9 mouse cellular contexts compared by ENCODE assay signal in the genomic region with DNA sequence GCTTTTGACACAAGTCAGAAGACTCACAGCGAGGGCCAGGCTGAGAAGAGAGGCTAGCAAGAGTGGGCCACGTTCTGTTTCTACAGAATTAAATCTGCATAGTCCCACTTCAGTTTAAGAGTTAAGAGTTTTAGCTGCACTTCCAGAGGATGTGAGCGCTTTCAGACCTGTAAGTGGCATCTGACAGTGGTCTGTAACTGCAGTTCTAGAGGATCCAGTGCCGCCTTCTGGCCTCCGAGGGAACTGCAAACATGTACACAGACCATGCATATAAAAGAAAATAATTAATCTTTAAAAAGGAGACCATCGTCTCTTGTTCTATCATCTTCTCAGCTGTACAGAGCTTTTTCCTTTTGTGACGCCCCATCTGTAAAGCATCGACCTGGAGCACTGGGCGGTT. TPM values are rescaled to one million over a fixed set of nuclear protein-coding genes. Genes with fewer than 3 reads are reported as not detected.
A peak's percentile ranks its signal among the peaks of the same experiment; 100 is the strongest.
DNase-seq lines count a peak whose midpoint lies in the region; ATAC-seq and TF ChIP-seq lines count a peak whose summit lies in the region.
"Had no signal": no experiment of that assay in that cellular context is flagged by ENCODE, and none has a peak within 500 bp of the region (broad histone marks: within the 10 kb centered on the region; RNA-seq: fewer than 3 reads in every experiment).

No protein-coding gene starts in this region.

- no peaks in the 10 kb centered on the region for H3K4me1 ChIP-seq in kidney, embryonic 15.5 days
- H3K4me1 ChIP-seq in CH12.LX (ENCODE audit: control insufficient read depth in 1 of 2, insufficient read depth in 2 of 2), result no peaks in the 10 kb centered on the region
- no peaks in the 10 kb centered on the region for H3K4me1 ChIP-seq in forebrain, embryonic 11.5 days (replicated peaks; ENCODE audit: control insufficient read depth, insufficient read depth, low read length)
- no peaks in the 10 kb centered on the region for H3K4me1 ChIP-seq in lung, embryonic 14.5 days (ENCODE audit: insufficient read depth)
- H3K4me1 ChIP-seq: embryonic facial prominence, embryonic 13.5 days had no signal

- WGBS in kidney, embryonic 15.5 days, result 36% methylated on average over 9 of the region's 9 CpGs
- 38% methylated on average over 9 of the region's 9 CpGs for WGBS in forebrain, embryonic 11.5 days
- 26% methylated on average over 9 of the region's 9 CpGs for WGBS in lung, embryonic 14.5 days

- H3K27me3 ChIP-seq in kidney, embryonic 15.5 days, result peaks cover 7% of the 10 kb centered on the region; the same call in 1 of the 2 replicates
- peaks cover 3% of the 10 kb centered on the region for H3K27me3 ChIP-seq in CH12.LX (replicated peaks)
- H3K27me3 ChIP-seq in forebrain, embryonic 11.5 days (ENCODE audit: control insufficient read depth, insufficient read depth, low read length), result no peaks in the 10 kb centered on the region
- no peaks in the 10 kb centered on the region for H3K27me3 ChIP-seq in lung, embryonic 14.5 days (ENCODE audit: insufficient read depth, low read length)

- peak; percentile 78 to 84 for TF ChIP-seq CTCF in CH12.LX (conservative IDR thresholded peaks at IDR 0.05 in 1 of 2, IDR thresholded peaks at IDR 0.05 in 1 of 2; ENCODE audit: low read depth in 2 of 2, low read length in 2 of 2)
- peak; percentile 79 for TF ChIP-seq CTCF in lung, embryonic 14.5 days (IDR thresholded peaks at IDR 0.05; ENCODE audit: low read depth)

- H3K9me3 ChIP-seq in kidney, embryonic 15.5 days (replicated peaks), result no peaks in the 10 kb centered on the region
- H3K9me3 ChIP-seq in CH12.LX (replicated peaks; ENCODE audit: low read length), result no peaks in the 10 kb centered on the region
- no peaks in the 10 kb centered on the region for H3K9me3 ChIP-seq in forebrain, embryonic 11.5 days (ENCODE audit: control insufficient read depth, low read length)
- H3K9me3 ChIP-seq in lung, embryonic 14.5 days (ENCODE audit: low read depth, low read length), result no peaks in the 10 kb centered on the region
- H3K9me3 ChIP-seq: embryonic facial prominence, embryonic 13.5 days had no signal

- no peak for ATAC-seq in kidney, embryonic 15.5 days (replicated peaks; ENCODE audit: low FRiP score)
- ATAC-seq in forebrain, embryonic 11.5 days (replicated peaks; ENCODE audit: low FRiP score), result 0 out of 2 replicates have a peak, but pooled peaks have one; percentile 51
- ATAC-seq in lung, embryonic 14.5 days (ENCODE audit: insufficient read depth), result no peak

- no peak overlapping the region for H3K4me2 ChIP-seq in kidney, embryonic 15.5 days
- no peak overlapping the region for H3K4me2 ChIP-seq in CH12.LX (ENCODE audit: insufficient read depth, low read depth, poor library complexity, severe bottlenecking)
- no peak overlapping the region for H3K4me2 ChIP-seq in forebrain, embryonic 11.5 days (ENCODE audit: low read depth, low read length, severe bottlenecking)
- H3K4me2 ChIP-seq in lung, embryonic 14.5 days, result no peak overlapping the region
- H3K4me2 ChIP-seq: embryonic facial prominence, embryonic 13.5 days had no signal

- DNase-seq in kidney, adult 18-20 months, result peak; percentile 52
- DNase-seq in CH12.LX (ENCODE audit: extremely low read depth), result peak; percentile 55
- DNase-seq in adrenal gland, postnatal 14 days, result peak; percentile 62
- DNase-seq in forebrain, embryonic 11.5 days (ENCODE audit: low spot score), result peak; percentile 77
- DNase-seq in lung, embryonic 14.5 days, result peak; percentile 76
- DNase-seq in thymus, postnatal 36 days, result peak; percentile 30 to 39
- DNase-seq in urinary bladder, postnatal 10 days (ENCODE audit: low spot score), result no peak

- dilution Hi-C loops in CH12.LX (cut with MboI; ENCODE audit: extremely low pct_ligation_motif_present, extremely low pct_unique_long_range_greater_than_20kb, low sequenced_read_pairs), result no loop called here

- TF ChIP-seq POLR2A in CH12.LX (IDR thresholded peaks at IDR 0.05; ENCODE audit: low read depth, low read length), result no peak

- H3K79me2 ChIP-seq in CH12.LX (replicated peaks; ENCODE audit: control insufficient read depth, extremely low read depth, insufficient read depth, poor library complexity, severe bottlenecking), result no peaks in the 10 kb centered on the region

- no peaks in the 10 kb centered on the region for H3K36me3 ChIP-seq in kidney, embryonic 15.5 days
- H3K36me3 ChIP-seq in CH12.LX (replicated peaks in 1 of 2; ENCODE audit: control insufficient read depth in 1 of 2, insufficient read depth in 1 of 2, low read length in 1 of 2), result no peaks in the 10 kb centered on the region
- no peaks in the 10 kb centered on the region for H3K36me3 ChIP-seq in forebrain, embryonic 11.5 days (ENCODE audit: control insufficient read depth, insufficient read depth, low read length)
- H3K36me3 ChIP-seq in lung, embryonic 14.5 days (ENCODE audit: insufficient read depth), result no peaks in the 10 kb centered on the region
- H3K36me3 ChIP-seq: embryonic facial prominence, embryonic 13.5 days had no signal

- in situ Hi-C loops in CH12.LX (cut with MboI; ENCODE audit: low pct_ligation_motif_present, low pct_unique_long_range_greater_than_20kb, low sequenced_read_pairs), result loop anchor here (10.0 kb wide), 1 partner anchor 100 kb away; no protein-coding TSS in a partner anchor

- TF ChIP-seq EP300 in CH12.LX (IDR thresholded peaks at IDR 0.05; ENCODE audit: low read length), result no peak

- peak; percentile 76 for TF ChIP-seq RAD21 in CH12.LX (IDR thresholded peaks at IDR 0.05; ENCODE audit: low read depth, low read length)

- H3K4me3 ChIP-seq in kidney, embryonic 15.5 days (replicated peaks), result no peak overlapping the region
- H3K4me3 ChIP-seq in CH12.LX (replicated peaks in 1 of 3; ENCODE audit: low read depth in 2 of 3, low read length in 2 of 3, poor library complexity in 1 of 3), result no peak overlapping the region
- no peak overlapping the region for H3K4me3 ChIP-seq in forebrain, embryonic 11.5 days (ENCODE audit: low read depth, low read length)
- H3K4me3 ChIP-seq in lung, embryonic 14.5 days (ENCODE audit: low read depth, low read length), result no peak overlapping the region
- H3K4me3 ChIP-seq: embryonic facial prominence, embryonic 13.5 days had no signal

- H3K27ac ChIP-seq in kidney, embryonic 15.5 days, result no peak overlapping the region
- no peak overlapping the region for H3K27ac ChIP-seq in CH12.LX (ENCODE audit: insufficient read depth, low read depth)
- H3K27ac ChIP-seq in forebrain, embryonic 11.5 days (ENCODE audit: low read depth, low read length), result no peak overlapping the region
- H3K27ac ChIP-seq in lung, embryonic 14.5 days (ENCODE audit: low read depth), result no peak overlapping the region
- H3K27ac ChIP-seq: embryonic facial prominence, embryonic 13.5 days had no signal

- no peak overlapping the region for H3K9ac ChIP-seq in kidney, embryonic 15.5 days
- no peak overlapping the region for H3K9ac ChIP-seq in CH12.LX (ENCODE audit: insufficient read depth, low read depth)
- H3K9ac ChIP-seq in forebrain, embryonic 11.5 days (ENCODE audit: low read length), result no peak overlapping the region
- no peak overlapping the region for H3K9ac ChIP-seq in lung, embryonic 14.5 days
- H3K9ac ChIP-seq: embryonic facial prominence, embryonic 13.5 days had no signal

TF ChIP-seq in CH12.LX, 34 proteins besides CTCF, POLR2A, EP300 and RAD21:
- TF ChIP-seq JUN (IDR thresholded peaks at IDR 0.05; ENCODE audit: insufficient read depth, low read depth, low read length) (no peak), PAX5 (IDR thresholded peaks at IDR 0.05; ENCODE audit: low read length) (no peak), SMC3 (IDR thresholded peaks at IDR 0.05; ENCODE audit: low read depth, low read length) (peak; percentile 89), NELFE (IDR thresholded peaks at IDR 0.05; ENCODE audit: low read depth, low read length) (peak; percentile 21; the same call in 1 of the 2 replicates), TBP (conservative IDR thresholded peaks at IDR 0.05; ENCODE audit: low read depth, low read length) (no peak)

RNA-seq across cellular contexts. Expression of gene Elmod1, which starts 9.8 kb away (rescaled TPM):
- 0.53 and 0.62 TPM in 2 replicates for polyA plus RNA-seq in kidney, embryonic 15.5 days (2015; fragmentation: Nextera tagmentation; extraction: Ambion mirVana)
- total RNA-seq in CH12.LX (2012; rRNA removed) (not detected in 2 replicates), CH12.LX (2014; rRNA removed) (not detected in 2 replicates)
- polyA plus RNA-seq in CH12.LX (2012; ENCODE audit: insufficient read length, low read depth), result not detected in 2 replicates
- 3.8 and 3.9 TPM in 2 replicates for total RNA-seq in adrenal gland, postnatal 14 days (2021)
- polyA plus RNA-seq in forebrain, embryonic 11.5 days (2014; fragmentation: Nextera tagmentation; extraction: Ambion mirVana), result 2.8 and 2.9 TPM in 2 replicates
- polyA plus RNA-seq in lung, embryonic 14.5 days (2014; fragmentation: Nextera tagmentation; extraction: Ambion mirVana), result not detected in 2 replicates
